Mouse (Mus musculus) hindbrain, embryonic 14.5 days (tissue): ENCODE results near the gene Tmprss4. TPM values are rescaled to one million over a fixed set of nuclear protein-coding genes. Genes with fewer than 3 reads are reported as not detected.

Source experiments
- ATAC-seq: fragments of 200-750 bp; cut with Nextera tagmentation; 2 replicates; pipeline ENCODE4 v1.8.0; 2017; ENCODE audit warnings: moderate number of reproducible peaks, mild to moderate bottlenecking, moderate TSS enrichment, moderate library complexity; ENCODE audit not compliant: low FRiP score
- DNase-seq: peaks from one replicate; pipeline ENCODE4 v3.0.0-alpha.2; 2015; ENCODE audit warnings: low spot score
- H3K27ac ChIP-seq: fragments of 300-500 bp; sonication (generic); 2 replicates; pipeline ENCODE4 v1.5.1; 2014; ENCODE audit warnings: mild to moderate bottlenecking, moderate library complexity
- H3K27me3 ChIP-seq: fragments of 300-500 bp; sonication (generic); 2 replicates; pipeline ENCODE4 v1.6.1; 2014; ENCODE audit warnings: mild to moderate bottlenecking, low read length, mixed read lengths; ENCODE audit not compliant: control insufficient read depth, insufficient read depth
- H3K36me3 ChIP-seq: fragments of 300-500 bp; sonication (generic); replicated peaks from 2 replicates; pipeline ENCODE4 v1.6.1; 2014; ENCODE audit not compliant: control insufficient read depth, insufficient read depth
- H3K4me1 ChIP-seq: fragments of 300-500 bp; sonication (generic); replicated peaks from 2 replicates; pipeline ENCODE4 v1.6.1; 2014; ENCODE audit warnings: antibody characterized with exemption, low read length, mixed read lengths; ENCODE audit not compliant: control insufficient read depth, insufficient read depth
- H3K4me2 ChIP-seq: fragments of 300-500 bp; sonication (generic); replicated peaks from 2 replicates; pipeline ENCODE4 v1.6.1; 2014; ENCODE audit warnings: mild to moderate bottlenecking, moderate library complexity
- H3K4me3 ChIP-seq: fragments of 300-500 bp; sonication (generic); replicated peaks from 2 replicates; pipeline ENCODE4 v1.5.1; 2014; ENCODE audit warnings: mild to moderate bottlenecking, low read length
- H3K9ac ChIP-seq: fragments of 300-500 bp; sonication (generic); 2 replicates; pipeline ENCODE4 v1.6.1; 2014
- H3K9me3 ChIP-seq: fragments of 300-500 bp; sonication (generic); 2 replicates; pipeline ENCODE4 v1.6.1; 2016; ENCODE audit warnings: low read length; ENCODE audit not compliant: control insufficient read depth
- WGBS: fragments of 180-500 bp; shearing (Covaris S2); extraction: QIAGEN DNeasy Blood & Tissue Kit; methylation state at CpG from one replicate; pipeline ENCODE4 v1.1.7; 2014; 5-methylcytosine and 5-hydroxymethylcytosine counted together
- polyA plus RNA-seq: library from polyadenylated mRNA; unstranded; fragments of >200 nt; fragmentation: Nextera tagmentation; extraction: Ambion mirVana; gene quantifications from 2 replicates; pipeline ENCODE4 v1.2.1, GENCODE M21; 2014

Tmprss4 gene
- polyA plus RNA-seq, 1 experiment from 2014 or later = not detected

- no peak for ATAC-seq
- H3K4me2 ChIP-seq = no peak overlapping the region
- H3K4me3 ChIP-seq = no peak overlapping the region
- H3K27ac ChIP-seq = no peak overlapping the region
- H3K9ac ChIP-seq = no peak overlapping the region
- H3K4me1 ChIP-seq = no peaks in the 10 kb centered on the region
- peaks cover 6% of the 10 kb centered on the region for H3K27me3 ChIP-seq
- H3K9me3 ChIP-seq = no peaks in the 10 kb centered on the region
- 66% methylated on average over 3 of the region's 3 CpGs for WGBS
- H3K36me3 ChIP-seq = peaks cover 18% of the 10 kb centered on the region
- DNase-seq = no peak
Observed at GRCm38 (mm10) chr9:45130119-45130518, 73.8 kb downstream of the Tmprss4 start.

- WGBS = 62% methylated on average over 7 of the region's 7 CpGs
- Histone ChIP-seq H3K27ac (no peak overlapping the region), H3K4me3 (no peak overlapping the region), H3K4me1 (peaks cover 7% of the 10 kb centered on the region), H3K4me2 (no peak overlapping the region), H3K27me3 (no peaks in the 10 kb centered on the region), H3K9ac (no peak overlapping the region), H3K9me3 (no peaks in the 10 kb centered on the region), H3K36me3 (peaks cover 21% of the 10 kb centered on the region)
- DNase-seq = no peak
- ATAC-seq = no peak
Observed at GRCm38 (mm10) chr9:45126941-45127340, 77.0 kb downstream of the Tmprss4 start.

- 90% methylated on average over 14 of the region's 14 CpGs for WGBS
- H3K4me3 ChIP-seq = no peak overlapping the region
Observed at GRCm38 (mm10) chr9:45125211-45125610, 78.7 kb downstream of the Tmprss4 start.

More at GRCm38 (mm10) chr9:45125211-45125610, 78.7 kb downstream of the Tmprss4 start:
- no peak overlapping the region for H3K4me2 ChIP-seq
- peaks cover 21% of the 10 kb centered on the region for H3K36me3 ChIP-seq
- no peaks in the 10 kb centered on the region for H3K27me3 ChIP-seq
- peaks cover 13% of the 10 kb centered on the region for H3K4me1 ChIP-seq
- no peak overlapping the region for H3K9ac ChIP-seq
- DNase-seq (no peak), ATAC-seq (no peak)
- H3K9me3 ChIP-seq = no peaks in the 10 kb centered on the region
- H3K27ac ChIP-seq = no peak overlapping the region

Other genes starting within 250 kb of the Tmprss4 start
- gene Ube4a, start 238.5 kb downstream of the Tmprss4 start, polyA plus RNA-seq = 46.0 and 50.2 TPM in 2 replicates
- gene Cd3g, start 223.7 kb downstream of the Tmprss4 start, polyA plus RNA-seq = not detected in 2 replicates
- gene Cd3d, start 222.3 kb downstream of the Tmprss4 start, polyA plus RNA-seq = not detected in 2 replicates
- 0.20 and 0.22 TPM in 2 replicates for gene Cd3e, start 194.5 kb downstream of the Tmprss4 start, polyA plus RNA-seq
- 0.44 and 0.90 TPM in 2 replicates for gene Mpzl2, start 164.3 kb downstream of the Tmprss4 start, polyA plus RNA-seq
- gene Mpzl3, start 148.9 kb downstream of the Tmprss4 start, polyA plus RNA-seq = 1.1 and 1.7 TPM in 2 replicates
- 0.25 TPM in 1 of 2 replicates, not detected in the other for gene Jaml, start 124.9 kb downstream of the Tmprss4 start, polyA plus RNA-seq
- gene Scn2b, start 86.3 kb downstream of the Tmprss4 start, polyA plus RNA-seq = 6.9 and 8.1 TPM in 2 replicates
- 0.07 and 0.17 TPM in 2 replicates for gene Scn4b, start 65.7 kb downstream of the Tmprss4 start, polyA plus RNA-seq
- gene BC049352, start 22.1 kb downstream of the Tmprss4 start, polyA plus RNA-seq = not detected in 2 replicates
- gene Il10ra, start 65.1 kb upstream of the Tmprss4 start, polyA plus RNA-seq = 0.68 and 0.85 TPM in 2 replicates
- gene Tmprss13, start 115.0 kb upstream of the Tmprss4 start, polyA plus RNA-seq = not detected in 2 replicates
- 377 and 410 TPM in 2 replicates for gene Fxyd6, start 166.1 kb upstream of the Tmprss4 start, polyA plus RNA-seq
- gene Fxyd2, start 195.6 kb upstream of the Tmprss4 start, polyA plus RNA-seq = 8.8 and 12.7 TPM in 2 replicates
- 13.2 and 15.1 TPM in 2 replicates for gene Dscaml1, start 222.5 kb upstream of the Tmprss4 start, polyA plus RNA-seq